Mouse (Mus musculus): ENCODE results near the gene Cfb. TPM values are rescaled to one million over a fixed set of nuclear protein-coding genes. Genes with fewer than 3 reads are reported as not detected.
A peak's percentile ranks its signal among the peaks of the same experiment; 100 is the strongest.
"Not testable (repeated sequence)": the region's sequence is repeated elsewhere in the genome, so short reads cannot be mapped to it uniquely, and the experiment has no call there.

The Cfb gene
- polyA plus RNA-seq, 1 experiment from 2014 or later, result 2.6 TPM

DNA sequence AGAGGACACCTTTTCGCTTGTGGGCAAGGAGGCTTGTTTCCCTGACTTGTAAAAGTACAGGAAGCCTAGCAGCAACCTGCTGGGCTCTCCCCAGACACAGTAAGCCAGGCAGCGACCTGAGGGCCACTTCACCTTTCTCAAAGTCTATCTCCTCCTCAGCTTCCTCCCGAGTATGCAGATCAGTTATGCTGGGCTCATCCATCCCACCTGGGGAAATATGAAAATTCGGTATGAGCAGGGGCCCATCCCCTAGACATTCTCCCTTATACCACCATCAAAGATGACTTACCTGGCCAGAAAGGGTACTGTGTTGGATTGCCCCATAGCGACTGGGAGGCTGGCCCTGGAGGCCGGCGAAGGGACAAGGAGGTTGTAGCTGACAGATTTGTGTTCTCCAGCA lies 14.7 kb downstream of the Cfb start:
- peaks cover 38% of the 10 kb centered on the region for H3K36me3 ChIP-seq (replicated peaks)
- ATAC-seq (replicated peaks), result no peak
- peaks cover 29% of the 10 kb centered on the region for H3K4me1 ChIP-seq
- no peaks in the 10 kb centered on the region for H3K9me3 ChIP-seq
- H3K27me3 ChIP-seq (replicated peaks), result no peaks in the 10 kb centered on the region
- H3K9ac ChIP-seq, result no peak overlapping the region
- no peak overlapping the region for H3K4me2 ChIP-seq
- H3K4me3 ChIP-seq, result no peak overlapping the region
- H3K27ac ChIP-seq, result no peak overlapping the region
- 90% methylated on average over 7 of the region's 7 CpGs for WGBS

DNA sequence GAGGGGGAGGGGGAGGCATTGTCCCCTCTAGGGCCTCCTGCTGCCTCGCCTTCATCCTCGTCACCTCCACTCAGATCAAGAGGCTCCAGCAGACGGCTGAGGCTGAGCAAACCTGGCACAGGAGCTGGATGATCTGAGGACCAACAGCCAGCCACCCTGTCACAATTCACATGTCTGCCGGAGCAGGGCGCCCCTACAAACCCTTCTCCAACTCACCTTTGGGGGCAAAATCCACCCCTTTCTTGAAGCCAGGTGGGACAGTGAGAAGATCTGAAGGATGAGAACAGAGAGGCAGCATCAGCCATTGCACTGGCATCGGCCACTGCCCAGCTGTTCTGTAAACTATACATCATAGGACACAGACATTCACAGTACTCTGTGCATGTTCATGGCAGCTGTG lies 15.1 kb downstream of the Cfb start:
- no peak for ATAC-seq (replicated peaks)
- Histone ChIP-seq H3K4me2 (no peak overlapping the region), H3K36me3 (replicated peaks) (peaks cover 40% of the 10 kb centered on the region), H3K4me3 (no peak overlapping the region), H3K27ac (no peak overlapping the region), H3K9me3 (no peaks in the 10 kb centered on the region), H3K4me1 (peaks cover 27% of the 10 kb centered on the region), H3K27me3 (replicated peaks) (no peaks in the 10 kb centered on the region), H3K9ac (no peak overlapping the region)
- 84% methylated on average over 6 of the region's 6 CpGs for WGBS

DNA sequence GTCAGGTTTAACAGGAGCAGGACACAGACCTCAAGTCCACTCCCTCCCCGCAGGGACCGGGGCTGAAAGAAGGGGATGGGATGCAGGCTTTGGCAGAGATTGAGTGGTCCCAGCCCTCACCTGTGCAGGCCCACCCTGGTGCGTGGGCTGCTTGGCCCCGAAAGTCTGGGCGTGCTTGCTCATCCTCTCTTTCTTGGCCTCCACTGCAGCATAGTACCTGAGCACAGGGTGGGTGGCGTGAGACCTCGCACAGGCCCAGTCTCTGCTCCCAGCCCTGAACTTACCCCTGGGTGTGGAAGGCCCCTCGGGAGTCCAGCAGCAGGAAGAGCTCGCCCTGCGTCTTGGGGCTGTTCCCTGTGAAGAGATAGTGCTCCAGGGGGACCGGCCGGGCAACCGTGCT lies 17.4 kb downstream of the Cfb start:
- no peak overlapping the region for H3K4me3 ChIP-seq
- no peaks in the 10 kb centered on the region for H3K9me3 ChIP-seq
- no peaks in the 10 kb centered on the region for H3K27me3 ChIP-seq (replicated peaks)
- no peak overlapping the region for H3K27ac ChIP-seq
- 94% methylated on average over 13 of the region's 13 CpGs for WGBS
- peaks cover 62% of the 10 kb centered on the region for H3K36me3 ChIP-seq (replicated peaks)
- ATAC-seq (replicated peaks), result no peak
- H3K4me1 ChIP-seq, result peaks cover 10% of the 10 kb centered on the region
- no peak overlapping the region for H3K4me2 ChIP-seq
- H3K9ac ChIP-seq, result no peak overlapping the region

DNA sequence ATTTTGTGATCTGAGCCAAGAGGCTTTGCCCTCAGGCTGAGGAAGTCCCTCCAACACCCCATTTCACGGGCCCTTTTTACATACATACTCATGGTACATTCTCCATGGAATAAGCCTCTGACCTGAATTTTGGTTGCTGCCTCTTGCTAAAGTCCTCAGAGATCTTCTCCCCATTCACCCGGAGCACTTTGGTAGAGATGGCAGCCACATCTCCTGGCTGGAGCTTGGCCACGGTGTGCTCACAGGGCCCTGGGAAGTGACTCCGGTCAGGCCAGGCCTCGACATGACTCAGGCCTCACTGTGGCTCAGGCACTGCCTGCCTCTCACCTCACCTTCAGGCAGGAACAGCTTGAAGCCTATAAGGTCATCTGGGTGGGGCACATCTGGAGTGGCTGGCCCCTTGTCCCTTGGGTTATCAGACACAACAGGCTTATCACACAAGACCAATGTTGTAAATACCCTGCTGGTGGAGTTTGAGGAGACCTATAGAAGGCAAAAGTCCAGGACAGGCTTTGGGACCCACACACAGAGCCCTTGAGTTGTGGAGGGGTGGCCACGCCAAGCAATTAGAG lies 21.5 kb downstream of the Cfb start:
- no peaks in the 10 kb centered on the region for H3K9me3 ChIP-seq
- H3K4me2 ChIP-seq, result no peak overlapping the region
- peaks cover 62% of the 10 kb centered on the region for H3K36me3 ChIP-seq (replicated peaks)
- H3K4me3 ChIP-seq, result no peak overlapping the region
- ATAC-seq (replicated peaks), result no peak
- no peak overlapping the region for H3K9ac ChIP-seq
- H3K4me1 ChIP-seq, result peaks cover 21% of the 10 kb centered on the region
- WGBS, result 92% methylated on average over 6 of the region's 6 CpGs
- H3K27me3 ChIP-seq (replicated peaks), result no peaks in the 10 kb centered on the region
- no peak overlapping the region for H3K27ac ChIP-seq

DNA sequence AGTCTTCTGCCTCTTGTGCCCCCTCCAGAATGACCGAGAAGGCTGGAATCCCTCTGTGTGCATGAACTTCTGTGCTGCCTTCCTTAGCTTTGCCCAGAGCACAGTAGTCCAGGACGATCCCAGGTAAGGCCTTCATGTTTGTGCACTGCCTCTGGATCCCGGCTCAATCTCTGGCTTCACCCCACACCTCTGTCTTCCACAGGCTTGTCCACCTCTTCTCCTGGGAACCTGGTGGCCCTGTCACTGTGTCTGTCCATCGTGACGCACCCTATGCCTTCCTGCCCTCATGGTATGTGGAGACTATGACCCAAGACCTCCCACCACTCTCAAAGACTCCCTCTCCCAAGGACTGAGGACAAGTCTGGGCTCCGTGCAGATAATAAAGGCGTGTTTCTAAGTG lies 23.5 kb downstream of the Cfb start:
- 91% methylated on average over 7 of the region's 7 CpGs for WGBS
- Histone ChIP-seq H3K9ac (no peak overlapping the region), H3K27ac (no peak overlapping the region), H3K9me3 (no peaks in the 10 kb centered on the region), H3K27me3 (replicated peaks) (no peaks in the 10 kb centered on the region), H3K36me3 (replicated peaks) (peaks cover 42% of the 10 kb centered on the region), H3K4me3 (no peak overlapping the region), H3K4me2 (no peak overlapping the region), H3K4me1 (peaks cover 31% of the 10 kb centered on the region)
- no peak for ATAC-seq (replicated peaks)

DNA sequence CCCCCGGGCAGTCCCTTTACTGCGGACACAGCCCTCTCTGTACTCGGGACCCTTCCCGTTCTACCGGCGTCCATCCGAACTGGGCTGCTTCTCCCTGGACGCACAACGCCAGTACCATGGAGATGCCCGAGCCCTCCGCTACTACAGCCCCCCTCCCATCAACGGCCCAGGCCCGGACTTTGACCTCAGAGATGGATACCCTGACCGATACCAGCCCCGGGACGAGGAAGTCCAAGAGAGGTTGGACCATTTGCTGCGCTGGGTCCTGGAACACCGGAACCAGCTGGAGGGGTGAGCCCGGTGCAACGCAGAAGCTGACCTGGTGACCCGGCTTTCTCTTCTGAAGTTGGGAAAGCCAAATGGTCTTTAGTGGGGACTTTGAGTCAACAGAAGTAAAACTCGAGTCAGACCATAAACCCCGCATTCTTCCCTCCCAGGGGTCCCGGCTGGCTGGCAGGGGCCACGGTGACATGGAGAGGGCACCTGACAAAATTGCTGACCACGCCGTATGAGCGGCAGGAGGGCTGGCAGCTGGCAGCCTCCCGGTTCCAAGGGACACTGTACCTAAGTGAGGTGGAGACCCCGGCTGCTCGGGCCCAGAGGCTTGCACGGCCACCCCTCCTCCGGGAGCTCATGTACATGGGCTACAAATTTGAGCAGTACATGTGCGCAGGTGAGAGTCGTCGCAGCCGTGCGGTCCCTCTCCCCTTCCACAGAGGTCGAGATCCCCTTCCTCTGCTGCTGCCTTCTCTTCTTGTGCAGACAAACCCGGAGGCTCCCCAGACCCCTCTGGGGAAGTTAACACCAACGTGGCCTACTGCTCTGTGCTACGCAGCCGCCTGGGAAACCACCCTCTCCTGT lies 24.6 kb downstream of the Cfb start:
- Histone ChIP-seq H3K9ac (peak overlapping the region; percentile 70), H3K27me3 (replicated peaks) (no peaks in the 10 kb centered on the region), H3K9me3 (no peaks in the 10 kb centered on the region), H3K36me3 (replicated peaks) (peaks cover 36% of the 10 kb centered on the region), H3K4me3 (peak overlapping the region; percentile 87), H3K27ac (peak overlapping the region; percentile 84), H3K4me2 (peak overlapping the region; percentile 98), H3K4me1 (peaks cover 31% of the 10 kb centered on the region)
- WGBS, result 44% methylated on average over 43 of the region's 43 CpGs
- peak; percentile 25 for ATAC-seq (replicated peaks)

DNA sequence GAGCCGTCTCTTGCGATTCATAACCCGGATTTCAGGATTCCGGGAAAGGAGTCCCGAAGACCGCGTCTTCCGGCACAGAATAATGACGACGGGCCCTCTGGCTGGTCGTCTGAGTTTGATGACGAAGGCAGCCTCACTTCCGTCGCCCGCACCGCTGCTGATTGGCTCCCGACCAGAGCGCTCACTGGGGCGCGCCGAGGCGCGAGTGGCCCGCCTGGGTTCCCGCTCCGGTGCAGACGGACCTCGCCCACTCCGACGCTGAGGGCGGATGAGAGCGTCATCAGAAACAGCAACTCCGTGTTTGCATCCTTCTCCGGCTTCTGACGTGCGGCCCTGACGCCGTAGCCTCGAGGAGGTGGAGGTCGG lies 25.5 kb downstream of the Cfb start, which contains the start of the genes Stk19 and Dxo:
Gene Stk19, minus strand, starts transcription at position 90 of the 366 bp plus-strand sequence.
Gene Dxo, plus strand, starts transcription at position 164 of the 366 bp plus-strand sequence.
- H3K9me3 ChIP-seq, result no peaks in the 10 kb centered on the region
- under 1% methylated on average over 40 of the region's 40 CpGs for WGBS

DNA sequence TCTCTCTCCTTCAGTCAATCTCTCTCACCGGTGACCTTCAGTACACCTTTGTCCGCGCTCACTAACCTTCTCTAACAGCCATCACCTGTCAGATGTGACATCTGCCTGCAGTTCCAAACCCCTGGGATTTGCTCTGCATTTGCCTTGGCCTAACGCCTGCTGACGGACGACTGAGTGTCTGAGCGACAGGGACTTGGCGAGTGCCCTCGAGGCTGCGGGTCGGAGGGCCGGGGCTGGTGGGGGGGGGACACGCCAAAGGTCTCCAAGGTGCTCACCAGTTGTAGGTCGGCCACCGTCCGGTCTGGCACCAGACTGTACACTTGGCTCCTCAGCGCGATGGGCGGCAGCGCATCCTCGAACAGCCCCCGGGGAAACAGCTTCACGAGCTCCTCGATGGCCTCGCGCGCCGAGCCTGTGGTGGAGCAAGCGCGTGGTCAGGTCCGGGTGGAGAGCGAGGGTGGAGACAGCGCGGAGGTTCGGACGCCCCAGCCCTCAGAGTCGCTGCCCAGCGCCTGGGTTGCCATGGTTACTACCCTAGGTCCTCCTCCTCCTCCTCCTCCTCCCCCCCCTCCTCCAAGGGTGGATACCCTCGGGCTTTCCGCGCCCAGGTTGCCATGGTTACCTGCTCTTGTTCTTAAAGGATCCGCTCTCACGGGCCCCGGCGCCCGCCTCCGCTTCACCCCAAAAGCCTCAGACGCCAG lies 26.0 kb downstream of the Cfb start:
- Histone ChIP-seq H3K4me3 (peak overlapping the region; percentile 87), H3K9me3 (no peaks in the 10 kb centered on the region), H3K36me3 (replicated peaks) (peaks cover 29% of the 10 kb centered on the region), H3K4me1 (peaks cover 31% of the 10 kb centered on the region), H3K27me3 (replicated peaks) (no peaks in the 10 kb centered on the region), H3K4me2 (peak overlapping the region; percentile 98), H3K27ac (peak overlapping the region; percentile 84), H3K9ac (peak overlapping the region; percentile 70)
- peak; percentile 85 for ATAC-seq (replicated peaks)
- 3% methylated on average over 48 of the region's 48 CpGs for WGBS

More for the DNA sequence above, 25.5 kb downstream of the Cfb start, which contains the start of the genes Stk19 and Dxo:
- peak within 1 kb of the TSS; percentile 84 for H3K27ac ChIP-seq
- H3K4me1 ChIP-seq, result peaks cover 31% of the 10 kb centered on the region
- peak within 1 kb of the TSS; percentile 87 for H3K4me3 ChIP-seq
- no peaks in the 10 kb centered on the region for H3K27me3 ChIP-seq (replicated peaks)
- ATAC-seq (replicated peaks), result peak; percentile 93
- H3K9ac ChIP-seq, result peak within 1 kb of the TSS; percentile 70
- peaks cover 33% of the 10 kb centered on the region for H3K36me3 ChIP-seq (replicated peaks)
- H3K4me2 ChIP-seq, result peak within 1 kb of the TSS; percentile 98

DNA sequence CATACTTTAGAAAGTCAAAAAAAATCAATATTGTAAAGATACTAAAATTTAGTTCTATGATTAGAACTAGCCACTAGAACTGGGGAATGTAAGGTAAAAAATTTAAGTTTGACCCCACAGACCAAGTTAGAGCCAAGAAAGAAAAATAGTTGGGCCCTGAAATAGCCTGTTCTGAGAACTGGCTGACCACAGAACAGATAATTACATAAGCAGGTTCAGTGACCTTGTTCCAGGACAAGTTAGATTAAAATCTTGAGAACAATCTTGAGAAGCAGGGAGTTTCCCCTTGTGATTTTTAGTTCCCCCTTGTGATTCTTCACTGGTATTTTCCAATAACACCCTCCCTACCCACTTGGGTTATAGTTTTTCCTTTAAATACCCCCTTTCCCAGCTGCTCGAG lies 31.5 kb downstream of the Cfb start:
- H3K27ac ChIP-seq; ATAC-seq (replicated peaks); H3K9me3 ChIP-seq; H3K4me2 ChIP-seq; H3K9ac ChIP-seq; H3K27me3 ChIP-seq (replicated peaks); H3K4me3 ChIP-seq: not testable (repeated sequence)
- WGBS, result 88% methylated on average over 1 of the region's 1 CpGs
- Histone ChIP-seq H3K36me3 (replicated peaks) (peaks cover 41% of the 10 kb centered on the region), H3K4me1 (peaks cover 10% of the 10 kb centered on the region)

DNA sequence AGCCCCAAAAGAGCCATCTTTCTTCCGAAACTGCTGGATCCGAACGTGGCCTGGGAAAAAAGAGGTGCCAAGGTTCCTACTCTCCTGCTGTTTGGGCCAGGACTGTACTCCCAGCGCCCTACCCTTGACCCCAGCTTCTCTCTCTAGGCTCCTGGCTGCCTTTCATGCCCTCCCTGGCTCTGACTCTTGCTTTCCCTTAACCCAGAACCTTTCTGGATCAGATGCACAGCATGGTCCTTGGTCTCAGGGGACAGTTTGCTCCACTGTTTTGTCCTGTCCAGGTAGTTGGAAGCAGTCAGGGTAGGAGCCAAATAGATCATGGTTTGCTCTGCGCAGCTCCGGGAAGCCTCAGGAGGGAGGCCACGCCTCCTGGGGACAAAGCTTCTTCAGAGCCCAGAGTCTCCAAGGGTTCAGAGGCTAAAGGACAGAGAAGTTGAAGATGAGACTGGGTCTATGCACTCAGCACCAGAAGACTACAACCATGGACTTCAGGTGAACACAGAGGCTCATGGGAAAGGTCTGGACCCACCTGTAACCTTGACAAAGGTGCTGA lies 47.4 kb downstream of the Cfb start:
- no peak overlapping the region for H3K4me2 ChIP-seq
- ATAC-seq (replicated peaks), result no peak
- H3K9ac ChIP-seq, result no peak overlapping the region
- no peaks in the 10 kb centered on the region for H3K27me3 ChIP-seq (replicated peaks)
- no peaks in the 10 kb centered on the region for H3K9me3 ChIP-seq
- no peak overlapping the region for H3K4me3 ChIP-seq
- WGBS, result 81% methylated on average over 7 of the region's 7 CpGs
- H3K4me1 ChIP-seq, result no peaks in the 10 kb centered on the region
- no peak overlapping the region for H3K27ac ChIP-seq
- no peaks in the 10 kb centered on the region for H3K36me3 ChIP-seq (replicated peaks)

DNA sequence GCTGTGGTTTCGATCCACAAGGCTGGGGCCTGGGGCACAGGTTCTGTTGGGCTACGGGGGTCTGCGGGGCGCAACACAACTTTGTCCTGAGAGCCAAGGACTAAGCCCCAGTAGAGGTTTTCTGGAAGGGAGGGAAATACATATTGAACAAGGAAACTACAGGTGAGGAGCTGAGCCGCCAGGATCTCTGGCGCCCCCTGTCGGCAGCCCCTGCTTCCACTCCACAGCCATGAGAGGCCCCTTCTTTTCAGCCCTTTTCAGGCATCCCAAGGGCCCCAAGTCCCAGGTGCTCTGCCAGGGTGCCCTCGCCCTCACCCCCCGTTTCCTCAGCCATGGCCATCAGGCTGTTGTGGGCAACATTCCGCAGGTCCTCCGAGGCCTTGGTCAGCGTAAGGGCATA lies 48.6 kb downstream of the Cfb start:
- not testable (repeated sequence) for H3K9me3 ChIP-seq; H3K4me1 ChIP-seq; H3K36me3 ChIP-seq (replicated peaks); ATAC-seq (replicated peaks); H3K27me3 ChIP-seq (replicated peaks); H3K27ac ChIP-seq; H3K4me2 ChIP-seq; H3K9ac ChIP-seq; H3K4me3 ChIP-seq
- 63% methylated on average over 12 of the region's 12 CpGs for WGBS

DNA sequence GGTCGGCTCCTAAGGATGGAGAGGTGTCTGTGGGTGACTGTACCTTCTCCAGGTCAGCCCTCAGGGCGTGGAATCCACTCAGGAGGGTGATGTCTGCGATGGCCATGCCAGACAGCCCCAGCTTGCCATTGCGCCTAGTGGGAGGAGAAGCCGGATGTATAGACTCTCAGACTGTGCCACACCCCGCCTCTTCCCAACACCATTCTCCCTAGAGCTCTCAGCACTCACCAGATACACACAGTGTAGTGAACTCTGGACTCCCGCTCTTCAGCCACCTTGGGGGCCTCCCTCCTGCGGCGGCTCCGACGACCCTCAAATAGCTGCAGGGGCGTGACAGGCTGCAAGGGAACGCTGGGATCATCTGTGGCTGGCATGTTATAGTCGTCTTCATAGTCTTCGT lies 51.0 kb downstream of the Cfb start:
- no peak for ATAC-seq (replicated peaks)
- Histone ChIP-seq H3K27me3 (replicated peaks) (no peaks in the 10 kb centered on the region), H3K36me3 (replicated peaks) (no peaks in the 10 kb centered on the region), H3K9ac (no peak overlapping the region), H3K4me1 (no peaks in the 10 kb centered on the region), H3K4me2 (no peak overlapping the region), H3K27ac (no peak overlapping the region), H3K4me3 (no peak overlapping the region), H3K9me3 (no peaks in the 10 kb centered on the region)
- 74% methylated on average over 15 of the region's 15 CpGs for WGBS

All from midbrain, embryonic 15.5 days (tissue).